Mouse (Mus musculus) ovary, adult 18-20 months (tissue): Measurements from ENCODE around the gene Slc43a1.
A peak's percentile ranks its signal among the peaks of the same experiment; 100 is the strongest.
"Not testable (repeated sequence)": the region's sequence is repeated elsewhere in the genome, so short reads cannot be mapped to it uniquely, and the experiment has no call there.

Experiments
- DNase-seq: peaks from one replicate; pipeline ENCODE4 v3.0.0; 2022; ENCODE audit warnings: low spot score, mixed read lengths

The Slc43a1 gene

DNA sequence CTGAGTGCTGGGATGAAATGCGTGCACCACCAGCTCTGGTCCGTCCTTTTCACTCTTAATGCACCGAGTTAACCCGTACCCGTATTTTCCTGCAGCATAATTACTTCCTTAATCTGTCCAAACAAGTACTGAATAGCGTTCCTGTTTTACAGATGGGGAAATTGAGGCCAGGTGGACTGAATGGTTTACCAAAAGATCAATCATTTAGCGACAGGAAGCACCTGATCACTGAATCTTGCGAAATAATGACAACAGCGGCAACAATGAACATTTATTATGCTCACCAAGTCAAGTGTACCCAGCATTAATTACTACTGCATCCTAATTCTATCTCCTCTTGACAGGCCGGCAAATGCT, at the start of gene Slc43a1:
Gene Slc43a1 (plus strand): TSS at position 258 of the 357 bp plus-strand sequence.
- no peak for DNase-seq

DNA sequence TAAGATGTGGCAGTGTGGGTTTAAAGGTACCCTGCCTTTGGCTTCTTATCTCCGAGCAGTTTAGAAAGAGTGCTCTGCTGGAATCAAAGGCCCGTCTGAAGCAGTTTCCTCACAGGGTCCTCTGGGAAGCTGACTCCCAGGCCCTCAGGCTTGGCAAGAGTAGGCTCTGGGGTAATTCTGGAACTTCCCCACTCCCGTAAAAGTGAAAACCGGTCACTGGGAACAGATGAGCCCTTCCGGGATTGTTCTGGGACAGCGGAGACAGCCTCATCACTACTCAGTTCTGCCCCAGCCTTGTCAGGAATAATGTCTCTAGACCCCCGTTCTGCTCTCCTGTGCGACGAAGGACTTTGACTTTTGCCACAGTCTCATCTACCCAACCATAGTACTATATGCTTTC, 48.2 kb upstream of the Slc43a1 start:
- no peak for DNase-seq

DNA sequence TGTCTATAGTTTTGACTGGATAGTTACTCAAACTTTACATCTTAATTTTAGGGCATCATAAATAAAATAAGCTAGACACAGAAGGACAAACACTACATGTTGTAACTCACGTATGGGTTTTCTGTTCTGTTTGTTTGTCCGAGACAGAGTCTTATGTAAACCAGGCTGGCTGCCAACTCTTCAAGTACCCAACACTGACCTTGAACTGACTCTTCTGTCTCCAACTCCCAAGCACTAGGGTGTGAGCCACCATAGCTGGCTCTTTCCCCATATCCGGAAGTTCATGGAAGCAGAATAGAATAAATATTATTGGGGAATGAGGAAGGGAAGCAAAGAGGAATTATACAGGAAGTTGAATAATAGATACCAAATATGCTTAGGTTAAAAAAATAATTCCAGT, 46.1 kb upstream of the Slc43a1 start:
- no peak for DNase-seq

- no peak for DNase-seq
Measured at GRCm38 (mm10) chr2:84793154-84793553, 45.5 kb upstream of the Slc43a1 start.

- no peak for DNase-seq
Measured at GRCm38 (mm10) chr2:84793871-84794270, 44.8 kb upstream of the Slc43a1 start.

GRCm38 (mm10) chr2:84797833-84798492, 40.7 kb upstream of the Slc43a1 start:
- peak; percentile 23 for DNase-seq

DNA sequence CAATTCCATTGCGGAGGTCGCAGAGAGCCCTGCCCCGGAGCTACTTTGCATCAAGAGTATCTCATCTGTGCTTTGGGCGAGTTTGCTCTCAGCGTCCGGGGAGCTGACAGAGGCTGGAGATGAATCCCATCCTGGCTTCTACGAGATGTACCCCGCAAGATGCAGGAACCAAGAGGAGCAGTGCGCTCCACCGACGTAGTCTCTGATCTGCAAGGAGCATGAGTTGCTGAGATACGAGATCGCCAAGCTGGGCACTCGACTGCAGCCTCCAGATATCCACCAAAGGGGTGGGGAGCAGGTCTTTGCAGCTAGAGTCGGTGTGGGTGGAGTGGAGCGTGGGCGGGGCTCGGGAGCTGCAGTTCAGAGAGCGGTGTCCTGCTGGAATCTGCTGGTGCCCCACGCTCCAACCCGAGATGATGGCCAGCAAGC, 40.1 kb upstream of the Slc43a1 start, which contains the start of gene Ube2l6:
Gene Ube2l6 (plus strand): TSS at position 336 of the 429 bp plus-strand sequence.
- DNase-seq = peak; percentile 62

DNA sequence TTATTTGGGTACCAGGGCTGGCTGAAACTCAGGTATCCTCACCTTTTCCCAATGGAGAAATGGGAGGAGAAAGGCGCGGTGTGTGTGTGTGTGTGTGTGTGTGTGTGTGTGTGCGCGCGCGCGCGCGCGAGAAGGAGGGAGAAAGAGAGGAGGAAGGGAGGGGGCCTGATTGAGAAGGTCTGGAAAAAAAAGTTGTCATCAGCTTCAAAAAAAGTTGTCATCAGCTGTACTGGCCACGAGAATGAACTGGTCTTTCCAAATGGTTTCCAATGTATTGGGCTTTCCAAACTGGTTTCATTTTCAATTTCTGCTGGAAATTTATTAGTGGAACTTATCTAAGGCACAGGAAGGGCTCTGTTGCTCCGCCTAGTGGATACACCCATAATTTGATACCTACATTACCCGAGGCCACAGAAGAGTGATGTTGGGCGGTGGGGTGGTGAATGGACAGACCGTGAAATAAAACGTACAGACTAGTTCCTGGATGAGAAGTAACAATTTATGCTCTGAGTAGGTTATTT, 39.5 kb upstream of the Slc43a1 start:
- peak; percentile 29 for DNase-seq

GRCm38 (mm10) chr2:84800304-84800703, 38.3 kb upstream of the Slc43a1 start:
- no peak for DNase-seq

DNA sequence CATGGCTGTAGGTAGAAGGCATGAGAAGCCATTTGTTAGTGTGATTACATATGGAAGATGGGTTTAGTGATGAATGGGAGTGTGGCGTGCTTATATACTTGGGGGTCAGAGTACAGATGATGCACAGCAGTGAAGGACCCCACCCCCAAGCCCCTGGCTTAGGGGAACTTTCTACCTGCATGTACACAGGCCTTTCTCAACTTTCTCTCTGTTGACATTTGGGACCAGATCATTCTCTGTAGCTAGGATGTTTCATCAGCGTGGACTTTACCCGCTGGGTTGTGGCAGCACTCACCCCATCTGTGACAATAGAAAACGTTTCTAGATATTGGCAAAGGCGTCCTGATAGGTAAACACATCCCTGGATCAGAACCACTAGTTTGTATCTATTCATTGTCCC, 37.4 kb upstream of the Slc43a1 start:
- not testable (repeated sequence) for DNase-seq

GRCm38 (mm10) chr2:84803963-84804362, 34.7 kb upstream of the Slc43a1 start:
- no peak for DNase-seq

GRCm38 (mm10) chr2:84806546-84806945, 32.1 kb upstream of the Slc43a1 start:
- DNase-seq = no peak

DNA sequence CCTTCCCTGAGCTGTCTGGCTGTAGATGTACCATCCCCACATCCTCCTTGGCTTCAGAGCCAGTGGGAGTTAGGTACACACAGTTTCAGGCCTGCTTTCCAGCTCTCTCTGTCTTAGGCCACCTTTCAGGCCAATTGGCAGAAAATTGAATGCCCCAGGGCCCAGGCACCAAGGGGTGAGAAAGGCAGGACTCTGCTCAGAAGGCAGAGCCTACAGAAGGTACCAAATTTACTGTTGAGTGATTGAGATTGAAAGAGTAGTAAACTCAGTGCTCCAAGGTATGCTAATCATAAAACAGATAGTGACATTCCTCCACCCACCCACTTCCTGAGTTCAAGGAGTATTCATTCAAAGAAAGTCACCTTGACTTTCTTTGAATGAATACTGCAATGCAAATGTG, 29.3 kb upstream of the Slc43a1 start:
- no peak for DNase-seq

DNA sequence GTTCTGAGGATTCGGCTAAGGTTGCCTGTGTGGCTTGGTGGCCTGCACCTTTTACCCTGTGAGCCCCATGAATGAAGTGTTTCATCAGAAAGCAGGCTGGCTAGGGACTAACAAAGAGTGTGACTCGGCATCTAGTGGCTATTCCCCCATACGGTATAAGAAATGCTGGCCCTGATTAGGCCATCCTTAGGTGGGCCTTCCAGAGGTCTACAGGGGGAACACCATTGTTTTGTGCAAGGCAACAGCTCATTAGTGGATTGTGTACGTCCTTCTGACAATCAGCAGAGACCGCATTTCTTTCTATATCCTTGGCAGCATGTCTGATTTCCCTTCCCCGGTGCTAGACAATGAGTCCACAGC, 28.1 kb upstream of the Slc43a1 start:
- DNase-seq = no peak

- peak; percentile 66 for DNase-seq
Measured at GRCm38 (mm10) chr2:84810886-84811577, 27.6 kb upstream of the Slc43a1 start.

GRCm38 (mm10) chr2:84811880-84812279, 26.8 kb upstream of the Slc43a1 start:
- peak; percentile 54 for DNase-seq

DNA sequence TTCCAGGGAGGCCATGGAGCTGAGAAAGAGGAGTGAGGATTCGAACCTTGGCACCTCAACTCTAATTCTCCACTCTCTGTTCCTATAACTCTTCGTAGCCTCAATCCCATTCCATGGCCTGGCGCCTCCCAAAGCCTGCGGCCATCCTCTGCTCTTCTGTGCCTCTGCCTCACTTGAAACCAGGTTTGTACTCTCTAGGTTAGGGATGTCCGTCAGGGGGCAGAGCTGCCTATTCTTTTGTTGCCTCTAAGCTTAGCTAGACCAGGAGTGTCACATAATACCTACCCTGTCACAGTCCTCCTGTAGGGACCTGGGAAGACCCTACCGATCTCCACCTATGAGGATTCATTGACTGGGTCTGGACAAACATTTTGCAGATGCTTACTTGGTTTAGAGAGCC, 26.0 kb upstream of the Slc43a1 start:
- no peak for DNase-seq

- no peak for DNase-seq
Measured at GRCm38 (mm10) chr2:84819861-84820260, 18.8 kb upstream of the Slc43a1 start.

GRCm38 (mm10) chr2:84822552-84822951, 16.1 kb upstream of the Slc43a1 start, which contains the start of gene Smtnl1:
Smtnl1 (minus strand) TSS chr2:84822652.
- no peak for DNase-seq

GRCm38 (mm10) chr2:84823237-84823636, 15.4 kb upstream of the Slc43a1 start:
- no peak for DNase-seq

DNA sequence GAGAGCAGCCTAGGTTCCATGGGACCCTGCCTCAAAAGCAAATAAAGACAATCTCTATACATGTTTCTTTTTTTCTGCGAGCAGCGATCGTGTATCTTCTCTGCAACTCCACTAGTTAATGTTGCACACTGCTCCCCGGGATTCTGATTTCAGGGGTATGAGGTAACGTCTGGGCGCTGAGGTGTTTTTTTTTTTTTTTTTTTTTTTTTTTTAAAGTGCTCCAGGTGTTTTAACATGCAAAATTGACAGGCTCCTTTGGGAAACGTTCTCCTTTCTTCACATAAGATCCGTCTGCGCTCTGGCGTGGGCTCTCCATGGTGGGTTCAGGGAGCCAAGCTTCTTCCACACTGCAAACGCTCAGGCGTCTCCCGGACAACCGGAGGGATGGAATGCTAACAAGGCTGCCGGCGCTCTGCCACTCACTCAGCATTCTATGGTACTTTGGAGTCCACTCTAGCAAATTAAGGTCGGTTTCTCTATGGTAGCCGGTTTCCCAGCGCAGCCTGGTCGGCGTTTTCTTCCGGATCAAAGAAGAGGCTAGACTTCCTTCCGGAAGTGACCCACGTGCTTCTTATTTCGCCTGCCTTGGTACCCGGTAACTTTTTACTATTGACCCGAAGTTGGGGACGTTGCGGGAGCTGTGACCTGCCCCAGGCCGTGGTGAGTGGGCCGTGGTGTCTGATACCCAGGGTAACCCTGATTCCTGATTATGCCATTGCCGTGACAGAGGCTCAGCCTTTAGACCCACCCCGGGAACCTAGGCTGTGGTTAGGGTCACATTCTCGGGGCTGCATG, 12.0 kb upstream of the Slc43a1 start, which contains the start of gene Timm10:
Gene Timm10 (plus strand): TSS at position 510 of the 795 bp plus-strand sequence.
- DNase-seq = peak; percentile 83

DNA sequence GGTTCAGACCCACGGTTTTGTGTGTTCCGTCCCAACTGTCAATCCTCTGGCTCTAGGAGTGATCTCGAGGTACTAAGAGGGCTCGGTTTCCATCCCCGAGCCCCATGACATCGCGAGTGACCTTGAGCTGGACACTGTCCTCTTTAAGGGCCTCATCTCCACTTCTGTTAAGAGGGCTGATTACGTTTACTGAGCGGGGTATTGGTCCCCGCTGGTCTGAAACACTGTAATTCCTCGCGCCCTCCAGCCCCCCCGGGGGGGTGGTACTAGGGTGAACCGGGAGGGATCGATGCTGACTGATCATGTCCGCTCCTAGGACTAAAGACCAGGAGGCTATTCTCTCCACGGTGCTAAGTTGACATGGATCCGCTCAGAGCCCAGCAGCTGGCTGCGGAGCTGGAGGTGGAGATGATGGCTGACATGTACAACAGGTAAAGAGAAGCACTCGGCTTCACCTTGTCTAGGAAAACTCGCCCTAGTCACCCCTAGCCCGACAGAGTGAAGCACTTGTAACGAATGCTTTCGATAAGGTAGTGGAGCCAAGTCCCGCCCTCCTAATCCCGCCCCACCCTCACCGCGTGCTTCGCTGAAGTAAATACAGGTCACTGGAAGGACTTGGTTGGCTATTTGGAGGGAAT, 11.2 kb upstream of the Slc43a1 start:
- DNase-seq = no peak
